Mouse (Mus musculus) kidney, postnatal 25 days (tissue): ENCODE measurements around the gene Lrba.

ENCODE experiments used
- DNase-seq, 2 experiments: peaks; one replicate each; pipeline ENCODE4 v3.0.0; 2021; ENCODE audit warnings: mixed read lengths in 2 of 2

Gene Lrba

GRCm38 (mm10) chr3:86761095-86762035, 536.9 kb downstream of the Lrba start:
- DNase-seq: peak; percentile 62 to 86

GRCm38 (mm10) chr3:86762036-86762415, 537.5 kb downstream of the Lrba start:
- DNase-seq: no peak

DNA sequence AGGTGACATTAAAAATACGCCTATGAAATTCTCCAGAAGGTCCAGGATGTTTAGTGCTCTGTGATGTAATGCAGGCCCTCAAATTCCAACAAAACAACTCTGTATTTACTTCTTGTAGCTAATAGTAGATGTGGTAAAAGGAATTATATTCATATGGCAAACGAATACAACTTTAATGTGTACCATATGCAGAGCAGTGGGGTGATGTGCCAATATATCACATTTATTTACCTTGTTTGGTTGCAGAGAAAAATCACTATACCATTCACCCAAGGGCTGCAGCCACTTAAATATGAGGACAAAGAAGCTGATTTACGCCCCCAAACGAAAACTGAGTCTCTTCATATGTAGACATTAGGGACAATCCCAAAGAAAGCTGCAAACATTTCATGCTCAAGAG, 538.0 kb downstream of the Lrba start:
- no peak for DNase-seq

DNA sequence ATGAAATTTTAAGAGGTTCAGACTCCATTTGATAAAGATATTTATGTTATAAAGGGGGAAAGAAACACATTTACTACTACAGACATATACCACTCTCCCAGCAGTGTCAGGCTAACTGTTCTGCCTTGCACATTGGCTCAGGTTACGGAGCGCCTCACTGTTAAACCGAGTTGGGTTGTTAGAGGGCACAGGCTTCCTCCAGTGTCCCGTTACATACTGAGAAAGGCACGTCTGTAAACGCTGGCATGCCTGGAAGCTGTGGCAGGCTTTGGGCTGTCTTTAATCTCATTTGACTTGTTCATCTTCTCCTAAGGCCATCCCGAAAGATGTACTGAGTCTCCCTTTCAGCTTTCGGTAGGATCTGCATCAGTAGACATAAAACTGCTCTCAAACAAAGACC, 544.1 kb downstream of the Lrba start:
- no peak for DNase-seq

DNA sequence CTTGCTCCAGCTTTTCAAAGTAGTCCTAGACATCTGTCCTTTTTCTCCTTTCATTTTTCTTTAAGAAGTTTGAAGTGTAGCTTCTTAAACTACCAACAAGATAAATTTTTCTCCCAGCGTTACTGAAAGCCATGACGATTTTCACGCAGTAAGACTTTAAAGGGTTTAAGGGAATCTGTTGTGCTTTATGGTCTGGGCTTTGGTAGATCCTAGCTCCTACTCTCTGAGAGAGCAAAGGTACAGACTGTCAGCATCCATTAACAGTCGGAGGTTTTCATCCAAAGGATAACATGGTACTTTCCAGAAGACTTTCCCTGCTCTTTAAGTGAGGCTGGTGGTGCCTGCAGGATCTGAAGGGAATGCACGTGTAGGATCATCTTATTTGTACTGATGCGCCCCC, 544.5 kb downstream of the Lrba start:
- no peak for DNase-seq

DNA sequence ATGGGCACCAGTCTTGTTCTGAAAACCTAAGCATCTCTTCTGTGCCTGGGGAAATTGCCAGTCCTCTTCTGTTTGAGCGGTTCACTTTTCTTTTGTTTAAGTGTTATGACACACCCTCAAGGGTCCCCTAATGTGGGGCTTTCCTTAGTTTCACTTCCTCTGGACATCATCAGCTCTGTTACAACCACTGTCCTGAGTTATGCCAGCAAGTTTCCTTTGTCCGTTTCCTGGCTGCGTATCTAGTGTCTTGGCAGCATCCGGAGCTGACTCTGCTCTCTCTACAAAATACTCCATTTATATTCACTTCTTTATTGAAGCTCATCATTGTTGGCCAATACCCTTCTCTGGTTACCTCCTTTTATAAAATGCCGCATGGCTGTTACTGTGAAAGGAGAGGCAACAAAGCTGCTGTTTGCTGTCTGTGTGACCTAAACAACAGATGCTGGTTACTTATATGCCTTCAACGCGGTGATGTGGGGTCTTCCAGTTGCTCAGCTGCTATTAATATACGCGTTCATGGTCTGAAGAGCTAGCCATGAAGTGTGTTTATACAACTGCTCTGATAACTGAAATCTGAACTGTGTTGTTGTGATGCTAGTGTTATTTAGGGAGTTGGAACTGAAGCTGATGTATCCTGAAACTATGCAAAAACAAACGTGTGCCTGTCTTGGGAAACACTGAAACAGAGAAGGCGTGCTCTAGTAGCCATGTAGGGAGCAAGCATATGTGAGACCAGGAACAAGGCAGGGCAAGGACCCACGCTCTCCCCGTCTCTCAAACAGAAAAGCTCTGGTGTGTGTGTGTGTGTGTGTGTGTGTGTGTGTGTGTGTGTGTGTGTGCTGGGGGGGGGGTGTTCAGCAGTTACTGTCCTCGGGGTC, 550.3 kb downstream of the Lrba start:
- peak in 1 of 2 experiments; percentile 33 for DNase-seq

- no peak for DNase-seq
These were observed 551.0 kb downstream of the Lrba start for GRCm38 (mm10) chr3:86775444-86775828.

DNA sequence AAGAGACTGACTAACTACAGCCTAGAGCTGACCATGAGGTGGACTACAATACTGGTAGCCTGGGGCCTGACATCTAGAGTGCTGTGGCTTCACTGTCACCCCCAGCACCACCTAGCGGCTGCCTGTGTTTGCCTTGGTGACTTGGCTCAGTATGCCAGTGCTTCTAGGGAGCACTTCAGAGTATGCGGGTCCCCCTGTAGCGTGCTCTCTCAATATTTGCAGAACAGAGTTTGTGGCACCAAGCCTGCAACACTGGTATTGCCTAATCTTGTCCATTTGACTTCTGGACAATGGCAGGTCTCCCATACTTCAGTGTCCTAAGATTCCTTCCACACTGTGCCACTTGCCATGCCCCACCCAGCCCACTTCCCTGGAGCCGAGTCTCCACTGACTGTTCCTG, 555.2 kb downstream of the Lrba start:
- DNase-seq: peak in 1 of 2 experiments; percentile 15

- no peak for DNase-seq
These were observed 559.6 kb downstream of the Lrba start for GRCm38 (mm10) chr3:86784051-86784450.

GRCm38 (mm10) chr3:86784930-86785329, 560.5 kb downstream of the Lrba start:
- peak in 1 of 2 experiments; percentile 26 for DNase-seq

GRCm38 (mm10) chr3:86786280-86786679, 561.8 kb downstream of the Lrba start:
- DNase-seq: peak in 1 of 2 experiments; percentile 31

DNA sequence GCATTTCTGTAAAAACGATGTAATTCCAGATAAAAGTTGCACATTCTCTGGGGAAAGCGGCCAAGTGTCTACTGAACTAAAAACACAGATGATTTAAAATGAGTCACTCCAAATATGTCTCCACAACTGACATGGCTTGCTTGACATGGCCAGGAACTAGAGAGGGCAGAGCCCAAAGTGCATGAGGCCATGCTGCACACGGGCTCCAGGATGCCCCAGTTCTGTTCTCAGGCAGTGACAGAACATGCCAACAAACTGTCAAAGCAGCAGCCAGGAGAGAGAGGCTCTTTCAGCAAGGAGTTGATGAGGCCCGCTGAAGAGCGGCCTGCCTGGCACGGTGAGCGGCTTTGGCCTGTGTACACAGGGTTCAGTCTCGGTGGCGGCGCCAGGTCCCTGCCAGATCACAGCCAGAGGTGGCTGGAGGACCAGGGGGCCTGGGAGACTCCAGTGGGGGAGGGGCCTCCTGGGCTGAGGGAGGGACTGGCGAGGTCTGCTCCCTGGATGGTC, 562.4 kb downstream of the Lrba start:
- DNase-seq: peak; percentile 27 to 75

DNA sequence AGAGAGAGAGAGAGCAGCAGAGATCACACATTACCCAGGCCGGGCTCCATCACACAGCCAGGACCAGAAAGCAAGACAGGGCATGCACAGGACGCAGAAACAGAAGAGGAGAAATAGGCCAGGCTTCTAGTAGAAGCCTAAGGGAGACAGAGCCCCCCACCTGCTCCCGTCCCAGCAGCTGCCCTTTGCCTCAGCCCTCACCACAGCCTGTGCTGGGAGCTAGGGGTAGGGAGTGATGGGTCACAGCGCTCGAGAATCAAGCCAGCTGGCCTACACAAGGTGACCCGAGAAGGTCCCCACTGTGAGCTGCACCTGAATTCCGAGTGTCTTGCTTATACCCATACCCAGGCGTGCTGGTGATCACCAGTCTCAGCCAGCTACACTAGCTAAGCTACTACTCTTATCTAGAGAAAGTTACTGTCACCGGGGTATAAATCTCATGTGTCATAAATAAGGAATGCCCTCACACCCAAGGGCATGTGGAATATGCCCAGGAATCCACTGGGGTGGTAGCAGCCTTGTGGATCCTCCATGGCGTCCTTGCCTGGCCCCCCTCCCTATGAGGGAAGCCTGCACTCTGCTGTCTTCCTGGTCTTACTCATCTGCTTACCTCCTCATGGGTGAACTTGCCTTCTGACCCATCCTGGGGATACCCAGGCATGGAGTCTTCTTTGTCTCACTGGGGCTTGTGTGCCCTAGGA, 563.1 kb downstream of the Lrba start:
- DNase-seq: peak in 1 of 2 experiments; percentile 22

- peak; percentile 68 to 86 for DNase-seq
These were observed 564.2 kb downstream of the Lrba start for GRCm38 (mm10) chr3:86788711-86789110.

DNA sequence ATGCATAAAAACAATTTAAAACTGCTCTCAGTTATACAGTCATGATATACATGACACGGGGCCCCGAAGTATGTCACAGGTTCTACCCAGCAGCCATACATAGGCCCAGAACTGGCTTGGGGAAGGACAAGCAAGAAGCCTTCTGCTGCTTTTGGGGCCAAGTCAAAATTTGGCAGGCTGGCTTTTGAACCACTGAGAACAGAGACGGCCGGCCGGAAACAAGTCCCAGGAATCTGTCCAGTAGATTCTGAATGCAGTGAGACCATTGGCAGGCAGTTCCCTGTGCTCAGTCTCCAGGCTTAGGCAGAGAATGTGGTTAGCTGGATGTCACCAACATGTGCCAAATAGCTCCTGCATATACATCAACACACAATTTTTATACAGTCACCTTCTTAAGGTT, 565.3 kb downstream of the Lrba start:
- peak; percentile 10 to 23 for DNase-seq

GRCm38 (mm10) chr3:86793264-86793663, 568.8 kb downstream of the Lrba start:
- peak; percentile 68 to 78 for DNase-seq

- peak; percentile 51 to 80 for DNase-seq
These were observed 569.3 kb downstream of the Lrba start for GRCm38 (mm10) chr3:86793720-86794191.

GRCm38 (mm10) chr3:86796716-86797115, 572.2 kb downstream of the Lrba start:
- DNase-seq: peak; percentile 27 to 35

DNA sequence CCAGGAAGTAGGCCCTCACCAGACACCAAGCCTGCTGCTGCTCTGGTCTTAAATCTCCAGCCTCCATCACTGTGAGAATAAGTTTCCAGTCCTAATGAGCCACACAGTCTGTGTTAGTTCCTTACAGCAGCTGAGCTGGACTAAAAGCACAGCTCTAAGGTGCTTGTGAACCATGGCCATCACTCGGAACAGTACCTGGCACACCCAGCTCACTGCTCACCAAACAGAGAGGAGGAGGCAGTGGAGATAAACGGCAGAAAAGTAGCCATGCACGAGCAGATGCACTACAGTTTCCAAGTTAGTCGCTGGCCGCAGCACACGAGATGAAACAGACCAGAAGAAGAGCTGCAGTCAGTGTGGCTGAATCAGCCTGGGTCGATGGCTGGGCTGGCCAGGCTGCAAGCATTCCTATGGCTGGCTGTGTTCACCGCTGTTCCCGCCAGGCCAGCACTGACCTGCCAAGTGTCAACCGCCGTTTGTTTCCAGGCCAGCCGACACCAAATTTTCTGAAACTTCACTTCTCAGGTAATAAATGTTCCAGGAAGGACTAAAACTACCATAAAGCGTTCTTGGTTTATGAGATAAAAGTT, 573.5 kb downstream of the Lrba start:
- peak in 1 of 2 experiments; percentile 29 for DNase-seq

- no peak for DNase-seq
These were observed 574.6 kb downstream of the Lrba start for GRCm38 (mm10) chr3:86799041-86799440.

GRCm38 (mm10) chr3:86800841-86801240, 576.4 kb downstream of the Lrba start:
- no peak for DNase-seq

DNA sequence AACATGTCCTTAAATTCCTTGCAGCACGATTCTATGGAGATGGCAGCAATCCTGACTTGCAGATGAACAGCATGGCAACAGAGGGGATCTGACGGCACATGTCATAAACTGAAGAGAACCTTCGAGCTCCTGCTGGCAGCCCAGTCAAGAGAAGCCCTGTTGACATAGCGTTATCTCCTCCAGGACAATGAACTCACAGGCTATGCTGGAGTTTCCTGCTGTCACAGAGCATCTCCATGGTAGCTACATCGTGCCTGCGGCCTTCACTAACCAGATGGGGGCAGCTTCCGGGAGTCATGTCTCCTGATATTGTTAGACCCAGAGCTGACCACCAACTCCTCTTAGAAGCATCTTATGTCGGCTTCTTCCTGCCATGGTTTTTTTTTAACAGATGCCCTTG, 578.3 kb downstream of the Lrba start:
- no peak for DNase-seq
